Mouse (Mus musculus) liver, embryonic 16.5 days (tissue): Measurements from ENCODE around the gene Fancf. TPM values are rescaled to one million over a fixed set of nuclear protein-coding genes. Genes with fewer than 3 reads are reported as not detected.

Source experiments
- ATAC-seq: fragments of 200-750 bp; cut with Nextera tagmentation; 2 replicates; pipeline ENCODE4 v1.8.0; 2017; ENCODE audit warnings: low read depth, mild to moderate bottlenecking, moderate number of reproducible peaks, moderate library complexity
- H3K27ac ChIP-seq: fragments of 300-500 bp; sonication (generic); 2 replicates; pipeline ENCODE4 v1.5.1; 2014; ENCODE audit warnings: mild to moderate bottlenecking, low read length
- H3K27me3 ChIP-seq: fragments of 300-500 bp; sonication (generic); 2 replicates; pipeline ENCODE4 v1.6.1; 2014; ENCODE audit warnings: low read depth, low read length, mixed read lengths; ENCODE audit not compliant: control insufficient read depth, insufficient read depth
- H3K36me3 ChIP-seq: fragments of 300-500 bp; sonication (generic); 2 replicates; pipeline ENCODE4 v1.6.1; 2014; ENCODE audit warnings: mild to moderate bottlenecking; ENCODE audit not compliant: control insufficient read depth, insufficient read depth
- H3K4me1 ChIP-seq: fragments of 300-500 bp; sonication (generic); 2 replicates; pipeline ENCODE4 v1.6.1; 2014; ENCODE audit warnings: low read depth, low read length, mixed read lengths; ENCODE audit not compliant: control insufficient read depth
- H3K4me2 ChIP-seq: fragments of 300-500 bp; sonication (generic); 2 replicates; pipeline ENCODE4 v1.6.1; 2014; ENCODE audit warnings: low read depth, low read length, mixed read lengths
- H3K4me3 ChIP-seq: fragments of 300-500 bp; sonication (generic); 2 replicates; pipeline ENCODE4 v1.5.1; 2014; ENCODE audit warnings: low read depth, mild to moderate bottlenecking, low read length
- H3K9ac ChIP-seq: fragments of 300-500 bp; sonication (generic); 2 replicates; pipeline ENCODE4 v1.6.1; 2014; ENCODE audit warnings: low read depth, low read length
- H3K9me3 ChIP-seq: fragments of 300-500 bp; sonication (generic); replicated peaks from 2 replicates; pipeline ENCODE4 v1.6.1; 2016; ENCODE audit warnings: low read length; ENCODE audit not compliant: control insufficient read depth
- WGBS: fragments of 180-500 bp; shearing (Covaris S2); extraction: QIAGEN DNeasy Blood & Tissue Kit; methylation state at CpG from one replicate; pipeline ENCODE4 v1.1.7; 2014; ENCODE audit not compliant: insufficient replicate concordance; 5-methylcytosine and 5-hydroxymethylcytosine counted together
- polyA plus RNA-seq: library from polyadenylated mRNA; unstranded; fragments of >200 nt; fragmentation: Nextera tagmentation; extraction: Ambion mirVana; gene quantifications from 2 replicates; pipeline ENCODE4 v1.2.1, GENCODE M21; 2015

The Fancf gene
- polyA plus RNA-seq, 1 experiment from 2014 or later, result 0.67 TPM

GRCm38 (mm10) chr7:51885345-51885744 lies 23.3 kb upstream of the Fancf start:
- Histone ChIP-seq H3K4me1 (no peaks in the 10 kb centered on the region), H3K36me3 (no peaks in the 10 kb centered on the region), H3K9me3 (no peaks in the 10 kb centered on the region), H3K9ac (no peak overlapping the region), H3K27ac (no peak overlapping the region), H3K4me2 (no peak overlapping the region), H3K4me3 (no peak overlapping the region), H3K27me3 (no peaks in the 10 kb centered on the region)
- no peak for ATAC-seq
- 54% methylated on average over 3 of the region's 3 CpGs for WGBS

- Histone ChIP-seq H3K27ac (no peak overlapping the region), H3K9ac (no peak overlapping the region), H3K4me3 (no peak overlapping the region), H3K27me3 (no peaks in the 10 kb centered on the region), H3K4me1 (no peaks in the 10 kb centered on the region; the same call in 1 of the 2 replicates), H3K36me3 (no peaks in the 10 kb centered on the region), H3K9me3 (no peaks in the 10 kb centered on the region), H3K4me2 (no peak overlapping the region)
- WGBS, result 64% methylated on average over 4 of the region's 4 CpGs
- ATAC-seq, result no peak
Measured at GRCm38 (mm10) chr7:51880121-51880520, 18.1 kb upstream of the Fancf start.

GRCm38 (mm10) chr7:51879136-51879723 lies 17.2 kb upstream of the Fancf start:
- WGBS, result 2% methylated on average over 17 of the region's 17 CpGs
- H3K27ac ChIP-seq, result no peak overlapping the region
- H3K27me3 ChIP-seq, result no peaks in the 10 kb centered on the region

GRCm38 (mm10) chr7:51878730-51879129 lies 16.7 kb upstream of the Fancf start:
- no peaks in the 10 kb centered on the region for H3K27me3 ChIP-seq
- H3K4me1 ChIP-seq, result no peaks in the 10 kb centered on the region; the same call in 1 of the 2 replicates
- no peak overlapping the region for H3K27ac ChIP-seq
- H3K4me2 ChIP-seq, result peak overlapping the region; percentile 49
- ATAC-seq, result no peak
- 4% methylated on average over 8 of the region's 8 CpGs for WGBS
- no peaks in the 10 kb centered on the region for H3K36me3 ChIP-seq
- no peak overlapping the region for H3K9ac ChIP-seq
- no peaks in the 10 kb centered on the region for H3K9me3 ChIP-seq
- peak overlapping the region; percentile 33 for H3K4me3 ChIP-seq

More at GRCm38 (mm10) chr7:51879136-51879723, 17.2 kb upstream of the Fancf start:
- H3K9ac ChIP-seq, result no peak overlapping the region
- peak overlapping the region; percentile 49 for H3K4me2 ChIP-seq
- H3K9me3 ChIP-seq, result no peaks in the 10 kb centered on the region
- H3K4me1 ChIP-seq, result no peaks in the 10 kb centered on the region; the same call in 1 of the 2 replicates
- no peaks in the 10 kb centered on the region for H3K36me3 ChIP-seq
- peak; percentile 43 for ATAC-seq
- peak overlapping the region; percentile 33 for H3K4me3 ChIP-seq

GRCm38 (mm10) chr7:51876316-51876715 lies 14.2 kb upstream of the Fancf start:
- H3K4me1 ChIP-seq, result no peaks in the 10 kb centered on the region; the same call in 1 of the 2 replicates
- H3K27ac ChIP-seq, result no peak overlapping the region
- no peaks in the 10 kb centered on the region for H3K36me3 ChIP-seq
- no peaks in the 10 kb centered on the region for H3K9me3 ChIP-seq
- ATAC-seq, result no peak
- no peak overlapping the region for H3K9ac ChIP-seq
- H3K4me2 ChIP-seq, result no peak overlapping the region
- H3K27me3 ChIP-seq, result no peaks in the 10 kb centered on the region
- no peak overlapping the region for H3K4me3 ChIP-seq

- no peak for ATAC-seq
- Histone ChIP-seq H3K9ac (no peak overlapping the region), H3K27me3 (no peaks in the 10 kb centered on the region), H3K4me2 (no peak overlapping the region), H3K4me1 (no peaks in the 10 kb centered on the region), H3K4me3 (no peak overlapping the region), H3K27ac (no peak overlapping the region), H3K36me3 (no peaks in the 10 kb centered on the region), H3K9me3 (no peaks in the 10 kb centered on the region)
Measured at GRCm38 (mm10) chr7:51872597-51872996, 10.5 kb upstream of the Fancf start.

- 57% methylated on average over 1 of the region's 1 CpGs for WGBS
Measured at GRCm38 (mm10) chr7:51872041-51872440, 10.0 kb upstream of the Fancf start.

GRCm38 (mm10) chr7:51867983-51868382 lies 5.9 kb upstream of the Fancf start:
- WGBS, result 62% methylated on average over 1 of the region's 1 CpGs

More at GRCm38 (mm10) chr7:51872041-51872440, 10.0 kb upstream of the Fancf start:
- Histone ChIP-seq H3K4me2 (no peak overlapping the region), H3K9me3 (no peaks in the 10 kb centered on the region), H3K27me3 (no peaks in the 10 kb centered on the region), H3K9ac (no peak overlapping the region), H3K4me1 (no peaks in the 10 kb centered on the region), H3K4me3 (no peak overlapping the region), H3K27ac (no peak overlapping the region), H3K36me3 (no peaks in the 10 kb centered on the region)
- ATAC-seq, result no peak

GRCm38 (mm10) chr7:51865336-51865735 lies 3.3 kb upstream of the Fancf start:
- no peak overlapping the region for H3K4me3 ChIP-seq
- peaks cover 16% of the 10 kb centered on the region for H3K4me1 ChIP-seq
- no peak overlapping the region for H3K27ac ChIP-seq
- no peaks in the 10 kb centered on the region for H3K27me3 ChIP-seq
- WGBS, result 68% methylated on average over 1 of the region's 1 CpGs
- ATAC-seq, result no peak
- no peak overlapping the region; the same call in 1 of the 2 replicates for H3K9ac ChIP-seq
- H3K4me2 ChIP-seq, result no peak overlapping the region
- H3K9me3 ChIP-seq, result no peaks in the 10 kb centered on the region
- H3K36me3 ChIP-seq, result no peaks in the 10 kb centered on the region

More at GRCm38 (mm10) chr7:51867983-51868382, 5.9 kb upstream of the Fancf start:
- Histone ChIP-seq H3K9ac (no peak overlapping the region), H3K4me1 (peaks cover 5% of the 10 kb centered on the region), H3K9me3 (no peaks in the 10 kb centered on the region), H3K27ac (no peak overlapping the region), H3K4me3 (no peak overlapping the region), H3K36me3 (no peaks in the 10 kb centered on the region), H3K27me3 (no peaks in the 10 kb centered on the region), H3K4me2 (no peak overlapping the region)
- no peak for ATAC-seq
